Mouse (Mus musculus) liver, embryonic 14.5 days (tissue): ENCODE measurements around the gene H2-K1.

Experiments
- CTCF ChIP-seq: IDR thresholded peaks from 2 replicates; pipeline ENCODE4 v1.5.1; 2016; ENCODE audit warnings: antibody characterized with exemption, low read depth, control low read depth
- EP300 ChIP-seq: IDR thresholded peaks from 2 replicates; pipeline ENCODE4 v1.6.1; 2016; ENCODE audit warnings: antibody characterized with exemption, low read depth

GRCm38 (mm10) chr17:33953961-33954565, 46.1 kb downstream of the H2-K1 start:
- TF ChIP-seq CTCF (no peak), EP300 (no peak)
